Mouse (Mus musculus): ENCODE data around the gene Zfyve27. TPM values are rescaled to one million over a fixed set of nuclear protein-coding genes. Genes with fewer than 3 reads are reported as not detected.
A peak's percentile ranks its signal among the peaks of the same experiment; 100 is the strongest.

Gene Zfyve27
- 24.4 and 25.0 TPM in 2 replicates for polyA plus RNA-seq (2011; ENCODE audit: insufficient read depth, insufficient read length, low read depth, missing spikeins)

GRCm38 (mm10) chr19:42163764-42164163 is at the start of gene Zfyve27:
Gene Zfyve27, plus strand, starts transcription at chr19:42163951.
- no peak within 1 kb of the TSS for H3K27ac ChIP-seq (ENCODE audit: insufficient read depth, low read length)
- no peaks in the 10 kb centered on the region for H3K27me3 ChIP-seq (ENCODE audit: control insufficient read depth, insufficient read depth, low read length, poor library complexity, severe bottlenecking)
- no peaks in the 10 kb centered on the region for H3K36me3 ChIP-seq (ENCODE audit: control insufficient read depth, insufficient read depth, low read length, poor library complexity, severe bottlenecking)
- TF ChIP-seq EP300 (IDR thresholded peaks at IDR 0.05; ENCODE audit: insufficient read depth, low read depth, low read length) (no peak), CTCF (IDR thresholded peaks at IDR 0.05; ENCODE audit: low read depth, low read length) (no peak), POLR2A (IDR thresholded peaks at IDR 0.05; ENCODE audit: insufficient read depth, low read length) (no peak)
- H3K4me3 ChIP-seq (ENCODE audit: low read depth, low read length): no peak within 1 kb of the TSS
- no peaks in the 10 kb centered on the region for H3K9me3 ChIP-seq (replicated peaks; ENCODE audit: control insufficient read depth, insufficient read depth, low read length, poor library complexity, severe bottlenecking)
- H3K9ac ChIP-seq (ENCODE audit: low read depth, poor library complexity, severe bottlenecking): no peak within 1 kb of the TSS
- H3K4me1 ChIP-seq (ENCODE audit: control insufficient read depth, insufficient read depth, low read length): no peaks in the 10 kb centered on the region

GRCm38 (mm10) chr19:42115783-42116335 is 47.9 kb upstream of the Zfyve27 start:
- Histone ChIP-seq H3K27ac (ENCODE audit: insufficient read depth, low read length) (no peak overlapping the region), H3K4me3 (ENCODE audit: low read depth, low read length) (no peak overlapping the region), H3K27me3 (ENCODE audit: control insufficient read depth, insufficient read depth, low read length, poor library complexity, severe bottlenecking) (no peaks in the 10 kb centered on the region), H3K9ac (ENCODE audit: low read depth, poor library complexity, severe bottlenecking) (no peak overlapping the region), H3K9me3 (replicated peaks; ENCODE audit: control insufficient read depth, insufficient read depth, low read length, poor library complexity, severe bottlenecking) (no peaks in the 10 kb centered on the region), H3K36me3 (ENCODE audit: control insufficient read depth, insufficient read depth, low read length, poor library complexity, severe bottlenecking) (peaks cover 42% of the 10 kb centered on the region), H3K4me1 (ENCODE audit: control insufficient read depth, insufficient read depth, low read length) (no peaks in the 10 kb centered on the region)
- TF ChIP-seq EP300 (IDR thresholded peaks at IDR 0.05; ENCODE audit: insufficient read depth, low read depth, low read length) (no peak), POLR2A (IDR thresholded peaks at IDR 0.05; ENCODE audit: insufficient read depth, low read length) (no peak), CTCF (IDR thresholded peaks at IDR 0.05; ENCODE audit: low read depth, low read length) (no peak)

GRCm38 (mm10) chr19:42118142-42118541 is 45.6 kb upstream of the Zfyve27 start:
- Histone ChIP-seq H3K4me1 (ENCODE audit: control insufficient read depth, insufficient read depth, low read length) (no peaks in the 10 kb centered on the region), H3K9ac (ENCODE audit: low read depth, poor library complexity, severe bottlenecking) (no peak overlapping the region), H3K36me3 (ENCODE audit: control insufficient read depth, insufficient read depth, low read length, poor library complexity, severe bottlenecking) (peaks cover 48% of the 10 kb centered on the region), H3K27me3 (ENCODE audit: control insufficient read depth, insufficient read depth, low read length, poor library complexity, severe bottlenecking) (no peaks in the 10 kb centered on the region), H3K4me3 (ENCODE audit: low read depth, low read length) (no peak overlapping the region), H3K9me3 (replicated peaks; ENCODE audit: control insufficient read depth, insufficient read depth, low read length, poor library complexity, severe bottlenecking) (no peaks in the 10 kb centered on the region), H3K27ac (ENCODE audit: insufficient read depth, low read length) (no peak overlapping the region)
- TF ChIP-seq POLR2A (IDR thresholded peaks at IDR 0.05; ENCODE audit: insufficient read depth, low read length) (no peak), EP300 (IDR thresholded peaks at IDR 0.05; ENCODE audit: insufficient read depth, low read depth, low read length) (no peak), CTCF (IDR thresholded peaks at IDR 0.05; ENCODE audit: low read depth, low read length) (no peak)

GRCm38 (mm10) chr19:42118596-42118995 is 45.2 kb upstream of the Zfyve27 start:
- H3K36me3 ChIP-seq (ENCODE audit: control insufficient read depth, insufficient read depth, low read length, poor library complexity, severe bottlenecking): peaks cover 49% of the 10 kb centered on the region
- H3K27ac ChIP-seq (ENCODE audit: insufficient read depth, low read length): no peak overlapping the region
- peaks cover under 1% of the 10 kb centered on the region for H3K4me1 ChIP-seq (ENCODE audit: control insufficient read depth, insufficient read depth, low read length)
- no peaks in the 10 kb centered on the region for H3K27me3 ChIP-seq (ENCODE audit: control insufficient read depth, insufficient read depth, low read length, poor library complexity, severe bottlenecking)
- TF ChIP-seq EP300 (IDR thresholded peaks at IDR 0.05; ENCODE audit: insufficient read depth, low read depth, low read length) (no peak), CTCF (IDR thresholded peaks at IDR 0.05; ENCODE audit: low read depth, low read length) (no peak), POLR2A (IDR thresholded peaks at IDR 0.05; ENCODE audit: insufficient read depth, low read length) (no peak)
- no peaks in the 10 kb centered on the region for H3K9me3 ChIP-seq (replicated peaks; ENCODE audit: control insufficient read depth, insufficient read depth, low read length, poor library complexity, severe bottlenecking)
- H3K4me3 ChIP-seq (ENCODE audit: low read depth, low read length): no peak overlapping the region
- no peak overlapping the region for H3K9ac ChIP-seq (ENCODE audit: low read depth, poor library complexity, severe bottlenecking)

GRCm38 (mm10) chr19:42120451-42120850 is 43.3 kb upstream of the Zfyve27 start:
- TF ChIP-seq EP300 (IDR thresholded peaks at IDR 0.05; ENCODE audit: insufficient read depth, low read depth, low read length): no peak
- TF ChIP-seq POLR2A (IDR thresholded peaks at IDR 0.05; ENCODE audit: insufficient read depth, low read length): no peak
- TF ChIP-seq CTCF (IDR thresholded peaks at IDR 0.05; ENCODE audit: low read depth, low read length): no peak
- Histone ChIP-seq H3K4me3 (ENCODE audit: low read depth, low read length) (no peak overlapping the region), H3K36me3 (ENCODE audit: control insufficient read depth, insufficient read depth, low read length, poor library complexity, severe bottlenecking) (peaks cover 47% of the 10 kb centered on the region)

GRCm38 (mm10) chr19:42124684-42125083 is 39.1 kb upstream of the Zfyve27 start:
- TF ChIP-seq EP300 (IDR thresholded peaks at IDR 0.05; ENCODE audit: insufficient read depth, low read depth, low read length) (no peak), CTCF (IDR thresholded peaks at IDR 0.05; ENCODE audit: low read depth, low read length) (no peak), POLR2A (IDR thresholded peaks at IDR 0.05; ENCODE audit: insufficient read depth, low read length) (no peak)
- Histone ChIP-seq H3K9ac (ENCODE audit: low read depth, poor library complexity, severe bottlenecking) (peak overlapping the region; percentile 37), H3K36me3 (ENCODE audit: control insufficient read depth, insufficient read depth, low read length, poor library complexity, severe bottlenecking) (peaks cover 31% of the 10 kb centered on the region)

More at GRCm38 (mm10) chr19:42120451-42120850, 43.3 kb upstream of the Zfyve27 start:
- Histone ChIP-seq H3K27me3 (ENCODE audit: control insufficient read depth, insufficient read depth, low read length, poor library complexity, severe bottlenecking) (no peaks in the 10 kb centered on the region), H3K27ac (ENCODE audit: insufficient read depth, low read length) (no peak overlapping the region), H3K4me1 (ENCODE audit: control insufficient read depth, insufficient read depth, low read length) (peaks cover 4% of the 10 kb centered on the region), H3K9ac (ENCODE audit: low read depth, poor library complexity, severe bottlenecking) (no peak overlapping the region), H3K9me3 (replicated peaks; ENCODE audit: control insufficient read depth, insufficient read depth, low read length, poor library complexity, severe bottlenecking) (no peaks in the 10 kb centered on the region)

More at GRCm38 (mm10) chr19:42124684-42125083, 39.1 kb upstream of the Zfyve27 start:
- Histone ChIP-seq H3K9me3 (replicated peaks; ENCODE audit: control insufficient read depth, insufficient read depth, low read length, poor library complexity, severe bottlenecking) (no peaks in the 10 kb centered on the region), H3K4me1 (ENCODE audit: control insufficient read depth, insufficient read depth, low read length) (peaks cover 8% of the 10 kb centered on the region), H3K27me3 (ENCODE audit: control insufficient read depth, insufficient read depth, low read length, poor library complexity, severe bottlenecking) (no peaks in the 10 kb centered on the region), H3K4me3 (ENCODE audit: low read depth, low read length) (peak overlapping the region; percentile 1; the same call in 1 of the 2 replicates), H3K27ac (ENCODE audit: insufficient read depth, low read length) (peak overlapping the region; percentile 62)
